Mouse (Mus musculus) myocyte (in vitro differentiated cells): ENCODE results near the gene Stpg4. TPM values are rescaled to one million over a fixed set of nuclear protein-coding genes. Genes with fewer than 3 reads are reported as not detected.

Source experiments
- H3K27me3 ChIP-seq: one replicate; pipeline ENCODE4 v1.6.1; 2011; ENCODE audit not compliant: control insufficient read depth, insufficient read depth, insufficient read length
- H3K36me3 ChIP-seq: one replicate; pipeline ENCODE4 v1.6.1; 2011; ENCODE audit not compliant: control insufficient read depth, insufficient read depth
- H3K4me2 ChIP-seq: one replicate; pipeline ENCODE4 v1.6.1; 2011; ENCODE audit warnings: low read depth, control low read depth
- H3K4me3 ChIP-seq: one replicate; pipeline ENCODE4 v1.5.1; 2011; ENCODE audit warnings: mild to moderate bottlenecking, control low read depth, moderate library complexity
- H3K79me2 ChIP-seq: one replicate; pipeline ENCODE4 v1.6.1; 2011; ENCODE audit not compliant: control insufficient read depth, insufficient read depth
- H3ac ChIP-seq: one replicate; pipeline ENCODE4 v1.6.1; 2011; ENCODE audit not compliant: control insufficient read depth, insufficient read length
- CEBPB ChIP-seq: IDR thresholded peaks from 2 replicates; pipeline ENCODE4 v1.6.1; 2011; ENCODE audit warnings: mild to moderate bottlenecking, moderate library complexity; ENCODE audit not compliant: poor library complexity, insufficient read depth, severe bottlenecking
- E2F4 ChIP-seq: IDR thresholded peaks from one replicate; pipeline ENCODE4 v1.6.1; 2011; ENCODE audit warnings: mild to moderate bottlenecking, control low read depth, moderate library complexity; ENCODE audit not compliant: insufficient read depth
- MAX ChIP-seq: IDR thresholded peaks from one replicate; pipeline ENCODE4 v1.6.1; 2011; ENCODE audit warnings: low read depth, mild to moderate bottlenecking, control low read depth
- MYOD1 ChIP-seq, 3 experiments: IDR thresholded peaks; one replicate each; pipeline ENCODE4 v1.6.1; 2011; ENCODE audit warnings: control low read depth in 2 of 3, low read depth in 2 of 3, mild to moderate bottlenecking in 2 of 3, moderate library complexity in 1 of 3; ENCODE audit not compliant: insufficient read length in 2 of 3, control insufficient read depth in 1 of 3
- MYOG ChIP-seq, 3 experiments: IDR thresholded peaks; one replicate each; pipeline ENCODE4 v1.6.1; 2011; ENCODE audit warnings: control low read depth in 2 of 3, low read depth in 2 of 3, mild to moderate bottlenecking in 2 of 3; ENCODE audit not compliant: insufficient read length in 2 of 3, control insufficient read depth in 1 of 3, insufficient read depth in 1 of 3
- POLR2A ChIP-seq: IDR thresholded peaks from one replicate; pipeline ENCODE4 v1.6.1; 2011; ENCODE audit warnings: low read depth, mild to moderate bottlenecking, control low read depth, moderate library complexity; ENCODE audit not compliant: insufficient read length
- POLR2AphosphoS2 ChIP-seq: IDR thresholded peaks from one replicate; pipeline ENCODE4 v1.6.1; 2011; ENCODE audit warnings: low read depth, control low read depth; ENCODE audit not compliant: insufficient read length
- REST ChIP-seq: IDR thresholded peaks from one replicate; pipeline ENCODE4 v1.6.1; 2011; ENCODE audit warnings: mild to moderate bottlenecking, control low read depth, moderate library complexity; ENCODE audit not compliant: insufficient read depth, insufficient read length
- SRF ChIP-seq: IDR thresholded peaks from one replicate; pipeline ENCODE4 v1.6.1; 2011; ENCODE audit warnings: low read depth; ENCODE audit not compliant: control insufficient read depth, insufficient read length
- TCF12 ChIP-seq: IDR thresholded peaks from one replicate; pipeline ENCODE4 v1.6.1; 2011; ENCODE audit warnings: mild to moderate bottlenecking, control low read depth; ENCODE audit not compliant: poor library complexity, insufficient read depth, severe bottlenecking
- TCF3 ChIP-seq: IDR thresholded peaks from one replicate; pipeline ENCODE4 v1.6.1; 2011; ENCODE audit warnings: low read depth, control low read depth; ENCODE audit not compliant: insufficient read length
- USF1 ChIP-seq: IDR thresholded peaks from one replicate; pipeline ENCODE4 v1.6.1; 2011; ENCODE audit warnings: low read depth, mild to moderate bottlenecking, control low read depth, moderate library complexity
- polyA plus RNA-seq: library from polyadenylated mRNA; unstranded; fragments of >200 nt; fragmentation: generic; extraction: Trizol; gene quantifications from one replicate; pipeline ENCODE4 v1.2.1, GENCODE M21; 2012; ENCODE audit warnings: missing spikeins

Gene Stpg4
- polyA plus RNA-seq, 1 experiment: not detected

GRCm38 (mm10) chr17:87402444-87402843, 25.1 kb downstream of the Stpg4 start:
- no peaks in the 10 kb centered on the region for H3K27me3 ChIP-seq
- no peak overlapping the region for H3K4me3 ChIP-seq
- no peaks in the 10 kb centered on the region for H3K36me3 ChIP-seq
- no peak for TF ChIP-seq MYOG (IDR thresholded peaks at IDR 0.05; ENCODE audit: control insufficient read depth in 1 of 3, insufficient read depth in 1 of 3, insufficient read length in 2 of 3, low read depth in 2 of 3)
- no peak for TF ChIP-seq TCF3
- no peak for TF ChIP-seq TCF12
- no peak for TF ChIP-seq SRF
- no peak for TF ChIP-seq POLR2AphosphoS2
- no peak for TF ChIP-seq POLR2A
- no peak for TF ChIP-seq REST
- TF ChIP-seq CEBPB: no peak
- TF ChIP-seq MYOD1 (IDR thresholded peaks at IDR 0.05; ENCODE audit: control insufficient read depth in 1 of 3, insufficient read length in 2 of 3, low read depth in 2 of 3): no peak
- no peak for TF ChIP-seq USF1
- no peak for TF ChIP-seq MAX
- no peak for TF ChIP-seq E2F4
- H3K79me2 ChIP-seq: no peaks in the 10 kb centered on the region
- H3K4me2 ChIP-seq: no peak overlapping the region
- H3ac ChIP-seq: no peak overlapping the region

DNA sequence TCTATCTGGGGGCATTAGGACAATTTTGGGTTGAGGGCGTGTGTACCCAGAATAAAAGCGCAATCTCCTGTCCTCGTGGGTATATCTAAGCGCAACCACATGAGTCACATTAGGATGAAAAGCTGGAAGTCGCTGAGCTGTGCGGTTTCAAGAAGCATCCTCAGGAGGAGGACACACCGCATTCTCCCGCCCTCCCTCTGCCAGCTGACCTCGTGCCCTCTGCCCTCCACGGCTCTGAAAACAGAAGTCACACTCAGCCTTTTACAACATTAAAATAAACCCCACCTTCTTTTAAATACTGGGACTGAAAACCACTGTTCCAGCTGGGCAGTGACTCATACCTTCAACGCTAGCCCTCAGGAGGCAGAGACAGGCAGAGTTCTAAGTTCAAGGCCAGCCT, 30.5 kb downstream of the Stpg4 start:
- H3K27me3 ChIP-seq: no peaks in the 10 kb centered on the region
- no peaks in the 10 kb centered on the region for H3K79me2 ChIP-seq
- no peak overlapping the region for H3K4me3 ChIP-seq
- no peak for TF ChIP-seq USF1
- no peak for TF ChIP-seq MAX
- TF ChIP-seq MYOG (IDR thresholded peaks at IDR 0.05; ENCODE audit: control insufficient read depth in 1 of 3, insufficient read depth in 1 of 3, insufficient read length in 2 of 3, low read depth in 2 of 3): peak in 1 of 3 experiments; percentile 28
- no peak overlapping the region for H3ac ChIP-seq
- no peak overlapping the region for H3K4me2 ChIP-seq
- no peaks in the 10 kb centered on the region for H3K36me3 ChIP-seq

DNA sequence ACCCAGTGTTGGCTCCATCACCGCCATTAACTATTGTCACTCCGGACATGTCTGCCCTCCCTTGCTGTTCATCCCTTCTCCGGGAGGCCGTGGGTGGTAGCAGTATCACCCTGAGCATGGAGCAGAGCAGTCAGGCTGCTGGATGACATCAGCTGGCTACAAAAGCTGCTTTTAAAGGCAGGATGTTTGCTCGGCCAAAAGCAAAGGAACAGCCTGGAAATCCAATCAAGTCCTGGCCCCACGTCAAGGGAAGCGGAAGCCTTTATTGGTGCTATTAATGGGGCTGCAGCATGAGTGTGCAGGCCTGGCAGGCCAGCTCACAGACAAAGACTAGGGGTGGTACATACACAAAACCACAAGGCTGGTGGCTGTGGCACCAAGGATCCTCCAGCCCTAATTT, 36.3 kb downstream of the Stpg4 start:
- no peaks in the 10 kb centered on the region for H3K36me3 ChIP-seq
- no peak for TF ChIP-seq TCF12
- no peak for TF ChIP-seq E2F4
- no peak for TF ChIP-seq REST
- TF ChIP-seq MYOD1 (IDR thresholded peaks at IDR 0.05; ENCODE audit: control insufficient read depth in 1 of 3, insufficient read length in 2 of 3, low read depth in 2 of 3): no peak
- TF ChIP-seq MAX: no peak
- no peak for TF ChIP-seq CEBPB
- TF ChIP-seq POLR2A: no peak
- no peak for TF ChIP-seq USF1
- TF ChIP-seq POLR2AphosphoS2: no peak
- TF ChIP-seq MYOG (IDR thresholded peaks at IDR 0.05; ENCODE audit: control insufficient read depth in 1 of 3, insufficient read depth in 1 of 3, insufficient read length in 2 of 3, low read depth in 2 of 3): no peak
- no peak for TF ChIP-seq SRF
- no peak for TF ChIP-seq TCF3
- H3K4me2 ChIP-seq: no peak overlapping the region
- H3K79me2 ChIP-seq: no peaks in the 10 kb centered on the region
- H3ac ChIP-seq: no peak overlapping the region
- no peak overlapping the region for H3K4me3 ChIP-seq
- no peaks in the 10 kb centered on the region for H3K27me3 ChIP-seq

DNA sequence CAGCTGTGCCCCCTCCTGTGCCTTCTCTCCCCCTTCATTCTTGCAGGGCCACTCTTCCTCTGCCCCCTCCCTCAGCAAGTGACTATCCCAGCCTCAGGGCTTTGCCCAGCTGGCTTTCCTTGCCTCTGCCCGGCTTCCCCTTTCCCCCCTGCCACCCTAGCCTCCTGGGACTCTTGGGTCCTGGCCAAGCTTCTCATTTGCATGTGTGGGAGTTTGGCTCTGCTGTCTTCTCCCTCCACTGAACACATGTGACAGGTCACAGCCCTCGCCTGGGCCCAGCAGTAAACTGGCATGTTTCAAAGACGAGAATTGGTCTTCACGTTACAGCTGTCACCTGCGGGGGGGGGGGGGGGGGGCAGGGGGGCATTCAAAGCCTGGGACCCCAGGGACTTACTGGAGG, 40.5 kb downstream of the Stpg4 start:
- H3ac ChIP-seq: no peak overlapping the region
- no peak for TF ChIP-seq TCF3
- peak in 1 of 3 experiments; percentile 7 for TF ChIP-seq MYOG (IDR thresholded peaks at IDR 0.05; ENCODE audit: control insufficient read depth in 1 of 3, insufficient read depth in 1 of 3, insufficient read length in 2 of 3, low read depth in 2 of 3)
- H3K79me2 ChIP-seq: no peaks in the 10 kb centered on the region
- H3K27me3 ChIP-seq: no peaks in the 10 kb centered on the region
- no peaks in the 10 kb centered on the region for H3K36me3 ChIP-seq
- no peak overlapping the region for H3K4me3 ChIP-seq
- no peak overlapping the region for H3K4me2 ChIP-seq

DNA sequence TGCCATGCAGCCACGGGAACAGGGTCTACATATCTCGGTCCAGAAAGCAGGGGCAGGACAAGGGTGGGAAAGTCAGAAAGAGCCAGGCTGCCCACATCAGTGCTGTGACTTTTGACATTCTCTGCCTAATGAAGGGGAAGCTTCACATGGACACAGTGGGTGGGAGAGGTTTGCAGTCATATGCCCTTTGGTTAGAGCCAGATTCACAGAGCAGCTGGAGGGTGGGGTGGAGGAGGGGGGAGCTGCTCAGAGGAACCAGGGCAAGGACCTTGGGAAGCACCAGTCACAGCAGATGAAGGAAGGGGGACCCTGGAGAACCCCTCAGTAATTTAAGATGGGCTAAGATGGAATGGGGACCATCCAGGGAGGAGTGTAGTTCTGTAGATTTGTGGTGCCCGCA, 41.7 kb downstream of the Stpg4 start:
- Histone ChIP-seq H3K4me3 (no peak overlapping the region), H3K79me2 (no peaks in the 10 kb centered on the region)
- TF ChIP-seq MYOG (IDR thresholded peaks at IDR 0.05; ENCODE audit: control insufficient read depth in 1 of 3, insufficient read depth in 1 of 3, insufficient read length in 2 of 3, low read depth in 2 of 3) (peak in 1 of 3 experiments; percentile 25), CEBPB (no peak)

GRCm38 (mm10) chr17:87380681-87381080, 46.9 kb downstream of the Stpg4 start:
- Histone ChIP-seq H3K79me2 (no peaks in the 10 kb centered on the region), H3K4me3 (no peak overlapping the region), H3K4me2 (no peak overlapping the region), H3K27me3 (no peaks in the 10 kb centered on the region), H3K36me3 (no peaks in the 10 kb centered on the region), H3ac (no peak overlapping the region)
- TF ChIP-seq POLR2AphosphoS2 (no peak), USF1 (no peak), POLR2A (no peak), TCF3 (no peak), MYOG (IDR thresholded peaks at IDR 0.05; ENCODE audit: control insufficient read depth in 1 of 3, insufficient read depth in 1 of 3, insufficient read length in 2 of 3, low read depth in 2 of 3) (no peak), MYOD1 (IDR thresholded peaks at IDR 0.05; ENCODE audit: control insufficient read depth in 1 of 3, insufficient read length in 2 of 3, low read depth in 2 of 3) (no peak), REST (no peak), E2F4 (no peak), SRF (no peak), MAX (no peak), TCF12 (no peak), CEBPB (no peak)

More for the DNA sequence above, 41.7 kb downstream of the Stpg4 start:
- no peak overlapping the region for H3K4me2 ChIP-seq
- H3K36me3 ChIP-seq: no peaks in the 10 kb centered on the region
- no peak overlapping the region for H3ac ChIP-seq
- no peaks in the 10 kb centered on the region for H3K27me3 ChIP-seq
